Mouse (Mus musculus): ENCODE data around the gene Htra2.

The Htra2 gene

DNA sequence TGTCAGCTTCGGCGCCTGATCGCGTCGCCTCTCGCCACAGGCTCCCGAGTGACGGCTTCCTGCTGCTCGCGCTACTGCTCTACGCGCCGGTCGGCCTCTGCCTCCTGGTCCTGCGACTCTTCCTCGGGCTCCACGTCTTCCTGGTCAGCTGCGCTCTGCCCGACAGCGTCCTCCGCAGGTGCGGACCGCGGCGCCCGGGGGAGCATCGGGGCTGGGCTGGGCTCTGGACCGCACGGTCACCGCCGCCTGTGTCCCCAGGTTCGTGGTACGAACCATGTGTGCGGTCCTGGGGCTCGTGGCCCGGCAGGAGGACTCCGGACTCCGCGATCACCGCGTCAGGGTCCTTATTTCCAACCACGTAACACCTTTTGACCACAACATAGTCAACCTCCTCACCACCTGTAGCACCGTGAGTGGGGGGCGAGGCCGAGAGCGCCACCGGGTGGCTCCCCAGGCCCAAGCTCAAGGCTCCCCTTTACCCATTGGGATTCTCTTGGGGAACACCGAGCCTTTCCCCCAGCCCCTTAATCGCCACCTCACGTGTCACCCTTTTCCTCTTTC, at the start of gene Htra2:
TSS of gene Htra2 (minus strand) at position 403 of the 561 bp plus-strand sequence.
- in situ Hi-C loops (cut with MseI, MboI) = no loop called here

DNA sequence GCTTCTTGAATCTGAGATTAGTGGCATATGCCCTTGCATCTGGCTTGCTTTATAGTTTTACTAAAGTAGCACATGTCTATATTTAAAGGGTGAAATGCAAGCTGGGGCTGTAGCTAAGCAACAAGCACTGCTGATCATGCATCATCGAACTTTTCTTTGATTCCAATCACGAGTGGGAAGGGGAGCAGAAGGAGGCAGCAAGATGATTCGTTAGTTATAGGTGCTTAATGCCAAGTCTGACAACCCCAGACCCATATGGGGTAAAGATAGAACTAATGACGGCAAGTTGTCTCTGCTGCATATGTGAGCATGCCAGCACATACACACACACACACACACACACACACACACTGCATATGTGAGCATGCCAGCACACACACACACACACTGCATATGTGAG, 49.1 kb upstream of the Htra2 start:
- in situ Hi-C loops (cut with MseI, MboI) = no loop called here

DNA sequence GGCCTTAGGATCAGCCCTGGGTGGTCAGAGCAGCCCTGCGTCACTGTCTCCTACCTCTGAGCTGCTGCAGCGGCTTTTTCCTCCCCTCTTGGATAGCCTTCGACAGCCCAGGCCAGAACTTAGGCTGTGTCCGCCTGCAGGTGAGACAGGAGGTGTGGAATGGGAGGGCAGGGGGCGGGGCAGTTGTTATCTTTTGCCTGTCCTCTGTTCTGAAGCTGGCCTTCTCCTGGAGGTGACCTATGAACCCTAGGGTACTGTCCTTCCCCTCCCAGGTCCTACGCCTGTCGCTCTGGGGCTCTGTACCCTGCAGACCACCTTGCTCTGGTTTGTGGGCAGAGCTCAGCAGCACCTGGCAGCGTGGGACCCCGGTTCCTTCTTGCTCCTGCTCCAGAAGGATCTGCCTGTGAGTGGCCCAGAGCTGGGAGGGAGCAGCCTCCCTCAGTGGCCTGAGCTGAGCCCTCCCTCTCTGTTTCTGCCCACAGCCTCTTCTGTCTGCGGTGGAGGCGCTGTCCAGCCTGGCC, 48.1 kb upstream of the Htra2 start:
- in situ Hi-C loops (cut with MseI, MboI) = no loop called here

DNA sequence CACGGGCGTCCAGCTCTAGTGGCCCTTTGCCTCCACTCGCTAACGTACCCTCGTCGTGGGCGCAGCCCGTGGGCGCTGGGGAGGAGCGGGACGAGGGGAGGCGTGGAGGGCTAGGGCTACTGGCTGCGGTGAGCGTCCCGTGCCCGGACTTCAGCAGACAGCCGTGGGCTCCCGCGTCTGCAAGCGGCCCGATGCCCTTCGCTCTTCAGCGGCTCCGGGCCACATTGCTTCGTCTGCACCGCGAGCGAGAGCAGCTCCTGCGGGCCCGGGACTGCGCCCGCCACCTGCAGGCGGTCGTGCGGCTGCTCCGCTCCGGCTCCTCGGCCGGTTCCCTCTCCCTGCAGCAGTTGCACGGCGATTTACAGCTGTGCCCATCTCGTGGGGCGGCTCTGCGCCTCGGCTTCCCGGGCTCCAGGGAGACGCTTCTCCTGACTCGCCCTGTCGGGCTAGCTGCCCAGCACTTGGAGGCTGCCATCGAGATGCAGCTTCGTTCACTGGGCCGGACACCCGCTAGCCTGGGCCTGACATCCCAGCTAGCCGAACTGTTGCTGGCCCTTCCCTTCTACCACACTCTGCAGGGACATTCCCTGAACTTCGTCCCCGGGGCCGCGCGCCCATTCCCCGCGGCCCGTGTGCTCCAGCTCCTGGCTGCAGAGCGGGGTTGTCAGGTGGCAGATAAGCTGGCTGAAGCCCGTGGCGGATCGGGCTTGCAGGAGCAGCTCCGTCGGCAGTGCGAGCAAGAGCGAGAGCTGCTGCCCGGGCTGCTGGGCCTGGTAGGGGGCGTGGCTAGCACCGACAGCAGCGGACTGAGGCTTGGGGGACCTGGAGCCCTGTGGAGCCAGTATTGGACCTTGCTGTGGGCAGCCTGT, 46.8 kb upstream of the Htra2 start:
- in situ Hi-C loops (cut with MseI, MboI) = no loop called here

DNA sequence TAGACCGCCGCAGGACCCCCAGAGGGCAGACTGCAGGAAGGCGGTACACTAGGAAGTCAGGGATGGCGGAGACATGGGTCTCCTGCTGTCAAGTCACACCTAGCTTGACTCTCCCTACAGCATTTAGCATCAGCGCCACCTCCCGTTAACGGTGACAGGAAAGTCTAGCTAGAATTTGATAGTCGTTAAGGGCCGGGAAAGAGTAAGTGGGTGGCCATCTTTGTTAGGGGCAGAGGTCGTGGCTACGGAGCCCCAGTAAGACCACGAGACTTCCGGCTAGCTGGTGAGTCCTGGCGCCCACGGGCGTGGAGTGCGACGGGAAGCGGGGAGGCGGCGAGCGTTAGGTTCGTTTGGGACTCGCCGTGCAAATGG, 46.2 kb upstream of the Htra2 start, which contains the start of the genes Ccdc142 and Gm42688:
TSS of gene Ccdc142 (plus strand) at position 286 of the 372 bp plus-strand sequence.
TSS of gene Gm42688 (plus strand) at position 302 of the 372 bp plus-strand sequence.
- in situ Hi-C loops (cut with MseI, MboI) = no loop called here

DNA sequence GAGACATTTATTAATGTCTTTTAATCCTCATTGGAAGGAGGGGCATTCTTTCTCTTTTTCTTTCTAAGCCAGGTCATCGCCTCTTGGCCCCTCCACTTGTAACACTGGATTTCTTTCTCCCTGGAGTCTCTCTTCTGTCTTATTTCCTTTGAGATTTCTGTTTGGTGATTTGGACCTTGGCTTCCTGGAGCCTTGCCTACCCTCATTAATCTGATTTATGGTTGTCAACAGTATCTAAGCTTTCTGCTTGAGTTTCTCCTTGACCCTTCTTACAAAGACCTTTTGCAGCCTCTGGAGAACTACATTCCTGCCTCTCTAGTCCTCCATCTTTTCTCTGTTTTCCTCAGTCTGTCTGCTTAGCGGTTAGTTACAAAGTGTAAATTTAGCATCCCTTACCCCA, 43.3 kb upstream of the Htra2 start:
- in situ Hi-C loops (cut with MseI, MboI) = loop anchor here (5.0 to 25.0 kb wide), 2 partner anchors 101 to 111 kb away; no protein-coding TSS in a partner anchor

DNA sequence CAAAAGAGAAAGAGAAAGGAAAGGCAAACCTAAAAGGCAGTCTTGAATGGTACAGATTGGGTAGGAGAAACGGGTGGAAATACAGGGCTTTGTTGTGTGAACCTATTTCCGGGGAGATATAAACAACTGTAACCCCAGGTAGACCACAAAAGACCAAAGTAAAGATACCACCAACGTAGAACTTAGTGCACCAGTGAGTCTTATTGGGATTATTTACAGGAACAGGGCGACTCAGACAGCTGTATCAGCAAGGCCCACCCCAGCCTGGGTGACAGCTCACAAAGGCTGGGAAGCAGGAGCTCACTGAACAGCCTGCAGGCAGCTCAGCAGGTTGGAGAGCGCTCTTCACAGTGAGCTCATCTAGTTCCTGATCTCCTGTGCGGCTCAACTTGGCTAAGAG, 40.9 kb upstream of the Htra2 start:
- in situ Hi-C loops (cut with MseI, MboI) = loop anchor here (5.0 to 25.0 kb wide), 2 partner anchors 99 to 109 kb away; no protein-coding TSS in a partner anchor

DNA sequence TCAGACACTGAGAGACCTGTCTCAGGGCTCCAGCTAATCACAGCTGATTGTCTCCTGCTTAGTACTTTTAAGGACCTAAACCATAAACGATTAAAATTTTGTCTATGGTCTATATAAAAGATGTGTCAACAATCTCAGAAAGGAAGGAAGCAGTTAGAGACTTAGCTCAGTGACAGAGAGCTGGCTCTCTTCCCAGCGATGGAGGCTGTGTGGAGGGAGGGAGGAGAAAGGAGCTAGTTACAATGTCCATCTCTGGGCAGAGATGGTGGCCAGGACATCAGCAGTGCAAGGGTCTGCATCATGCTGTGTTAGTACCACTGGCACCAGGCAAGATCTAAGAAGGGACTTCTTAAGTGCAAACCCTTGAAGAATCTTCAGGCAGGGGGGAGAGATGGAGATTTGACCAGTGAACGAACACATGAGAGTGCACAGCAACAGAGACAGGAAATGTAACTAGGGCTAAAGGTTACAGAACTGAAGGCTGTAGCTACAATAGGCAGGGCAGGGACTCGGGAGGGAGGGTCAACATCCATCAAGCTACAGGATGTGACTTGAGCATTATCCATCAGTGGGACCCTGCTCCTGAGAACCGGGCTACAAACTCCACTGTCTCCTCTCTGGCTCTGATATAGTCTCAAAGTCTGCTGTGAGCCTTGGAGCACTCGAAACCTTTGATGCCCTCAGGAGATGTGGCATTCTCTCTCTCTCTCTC, 37.5 kb upstream of the Htra2 start:
- in situ Hi-C loops (cut with MseI, MboI) = loop anchor here in 1 of 2 experiments (25.0 kb wide), 1 partner anchor 105 kb away; no protein-coding TSS in a partner anchor

DNA sequence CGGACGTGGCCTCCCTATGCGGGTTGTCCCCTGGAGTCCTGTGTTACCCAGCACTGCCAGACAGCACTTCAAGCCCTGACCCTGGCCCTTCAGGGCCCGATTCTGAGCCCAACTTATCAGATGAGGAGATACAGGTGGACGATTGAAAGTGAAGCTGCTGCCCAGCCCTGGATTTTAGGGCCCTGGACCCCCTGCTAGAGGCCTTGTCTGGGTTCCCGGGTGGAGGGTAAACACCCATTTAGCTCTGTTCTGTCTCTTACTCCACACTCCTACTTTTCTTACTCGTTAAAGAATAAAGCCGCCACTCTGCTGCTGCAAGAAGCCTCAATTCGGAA, 32.8 kb upstream of the Htra2 start:
- in situ Hi-C loops (cut with MseI, MboI) = loop anchor here in 1 of 2 experiments (25.0 kb wide), 1 partner anchor 101 kb away; no protein-coding TSS in a partner anchor

DNA sequence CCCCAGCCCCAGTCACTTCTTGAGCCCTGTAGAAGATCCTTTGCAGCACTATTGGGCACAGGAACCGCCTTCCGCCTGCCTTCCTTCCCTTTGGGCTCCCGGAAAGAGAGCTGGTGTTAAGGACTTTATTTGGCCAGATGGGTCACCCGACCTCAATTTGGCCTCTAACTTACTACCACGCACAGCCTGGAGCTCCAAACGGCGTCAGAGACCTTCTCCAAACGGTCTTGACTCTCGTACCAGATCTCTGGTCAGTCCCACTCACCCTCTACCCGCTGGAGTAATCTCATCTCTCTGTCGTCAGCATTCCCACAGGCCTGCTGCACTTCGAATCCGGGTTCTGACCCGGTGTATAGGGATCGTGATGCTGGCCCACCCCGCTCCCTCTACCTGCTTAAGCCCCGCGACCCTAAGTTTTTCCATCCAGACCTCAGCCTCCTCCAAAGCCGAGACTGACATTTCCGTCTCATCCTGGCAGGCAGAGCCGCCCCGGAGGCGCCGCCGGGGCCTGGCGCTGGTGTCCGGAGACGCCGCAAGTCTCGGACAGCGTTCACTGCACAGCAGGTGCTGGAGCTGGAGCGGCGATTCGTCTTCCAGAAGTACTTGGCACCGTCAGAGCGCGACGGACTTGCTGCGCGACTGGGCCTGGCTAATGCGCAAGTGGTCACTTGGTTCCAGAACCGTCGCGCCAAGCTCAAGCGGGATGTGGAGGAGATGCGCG, 32.3 kb upstream of the Htra2 start:
- in situ Hi-C loops (cut with MseI, MboI) = loop anchor here in 1 of 2 experiments (25.0 kb wide), 1 partner anchor 100 kb away; no protein-coding TSS in a partner anchor

DNA sequence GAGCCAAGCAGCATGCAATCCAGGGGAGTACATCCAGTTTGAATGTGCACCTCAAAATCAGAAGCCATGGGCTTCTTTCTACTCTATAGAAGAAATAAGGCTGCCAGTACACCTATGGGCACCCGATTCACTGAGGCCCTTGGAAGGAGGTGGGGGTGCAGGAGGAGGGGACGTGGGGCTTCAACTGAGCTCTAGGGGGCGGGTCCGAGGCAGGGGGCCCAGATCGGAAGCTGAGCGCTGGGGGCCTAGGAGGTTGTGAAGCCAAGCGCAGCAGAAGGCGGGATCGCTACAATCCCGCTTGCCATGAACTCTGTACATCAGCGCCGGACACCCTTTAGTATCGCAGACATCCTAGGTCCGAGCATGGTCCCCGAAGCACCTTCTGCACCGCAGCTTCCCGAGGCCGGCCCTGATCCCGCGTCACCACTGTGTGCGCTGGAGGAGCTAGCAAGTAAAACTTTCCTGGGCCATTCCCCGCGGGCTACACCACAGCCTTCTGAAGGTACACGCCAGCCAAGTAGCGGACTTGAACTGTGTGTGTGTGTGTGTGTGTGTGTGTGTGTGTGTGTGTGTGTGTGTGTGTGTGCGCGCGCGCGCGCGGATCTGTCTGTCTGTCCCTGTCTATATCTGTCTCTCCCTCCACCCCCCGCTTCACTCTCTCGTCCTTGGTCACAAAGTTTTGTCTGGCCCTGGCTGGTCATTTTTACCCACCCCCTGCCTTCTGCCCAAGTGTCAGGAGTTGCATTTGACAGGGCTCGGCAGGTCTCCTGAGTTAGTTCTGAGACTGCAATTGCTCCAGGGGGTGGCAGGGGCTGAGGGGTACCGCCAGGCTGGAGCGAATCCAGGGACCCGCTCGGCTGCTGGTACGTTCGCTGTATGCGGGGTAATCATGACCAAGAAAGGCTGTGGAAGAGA, 31.3 kb upstream of the Htra2 start, which contains the start of gene Lbx2:
TSS of gene Lbx2 (plus strand) at position 247 of the 915 bp plus-strand sequence.
- in situ Hi-C loops (cut with MseI, MboI) = loop anchor here in 1 of 2 experiments (25.0 kb wide), 1 partner anchor 99 kb away; no protein-coding TSS in a partner anchor

DNA sequence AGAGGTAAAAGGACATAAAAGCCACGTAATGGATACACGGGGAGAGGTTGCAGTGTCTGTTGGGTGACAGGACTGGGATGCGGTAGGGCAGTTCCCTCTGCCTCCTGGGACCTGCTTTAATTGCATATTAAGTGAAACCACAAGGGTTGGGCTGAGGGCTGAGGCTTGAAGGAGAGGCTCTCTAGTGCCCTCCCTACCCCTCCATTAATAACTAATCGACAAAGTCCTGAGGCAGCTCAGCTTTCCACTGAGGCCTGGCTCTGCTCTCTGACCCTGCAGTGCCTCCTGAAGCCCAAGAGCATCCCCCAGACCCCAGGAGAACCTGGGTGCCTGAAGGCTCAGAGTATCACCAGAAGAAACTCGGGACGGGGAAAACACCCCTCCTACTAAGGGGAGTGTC, 29.4 kb upstream of the Htra2 start:
- in situ Hi-C loops (cut with MseI, MboI) = loop anchor here in 1 of 2 experiments (25.0 kb wide), 1 partner anchor 97 kb away; no protein-coding TSS in a partner anchor

DNA sequence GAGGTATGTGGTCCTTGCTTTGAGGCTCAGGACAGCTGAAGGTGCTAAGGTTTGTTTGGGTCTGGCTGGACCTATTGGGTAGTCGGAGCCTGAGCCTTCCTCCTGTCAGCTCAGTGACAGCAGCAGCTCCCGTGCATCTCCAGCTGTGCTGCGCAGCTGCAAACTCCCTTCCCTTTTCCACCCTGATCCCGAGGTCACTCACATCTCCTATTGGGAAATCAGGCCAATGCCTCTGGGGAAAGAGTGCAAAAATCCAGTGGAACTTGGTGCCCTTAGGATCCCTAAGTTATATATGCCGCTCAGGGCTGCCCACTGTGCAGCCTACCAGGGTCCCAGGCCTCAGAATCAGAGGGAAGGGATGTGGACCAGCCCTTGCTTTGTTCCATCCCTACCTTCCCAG, 28.4 kb upstream of the Htra2 start:
- in situ Hi-C loops (cut with MseI, MboI) = loop anchor here in 1 of 2 experiments (25.0 kb wide), 1 partner anchor 96 kb away; no protein-coding TSS in a partner anchor

DNA sequence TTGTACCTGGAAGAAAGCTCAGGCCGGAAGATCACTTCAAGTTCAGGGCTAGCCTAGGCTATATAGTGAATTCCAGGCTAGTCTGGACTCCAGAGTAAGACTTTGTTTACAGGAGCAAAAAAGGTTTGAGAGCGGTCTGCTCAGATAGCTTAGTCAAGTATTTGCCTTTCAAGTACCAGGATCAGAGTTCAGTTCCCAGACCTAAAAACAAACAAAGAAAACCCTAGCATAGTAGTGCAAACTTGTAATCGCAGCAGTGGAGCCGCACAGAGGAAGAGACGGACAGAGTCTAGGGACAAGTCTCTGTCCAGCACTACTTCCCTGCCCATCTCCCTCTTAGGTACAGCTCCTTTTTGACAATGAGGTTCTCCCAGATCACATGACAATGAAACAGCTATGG, 25.1 kb upstream of the Htra2 start:
- in situ Hi-C loops (cut with MseI, MboI) = loop anchor here in 1 of 2 experiments (25.0 kb wide), 1 partner anchor 93 kb away; no protein-coding TSS in a partner anchor

DNA sequence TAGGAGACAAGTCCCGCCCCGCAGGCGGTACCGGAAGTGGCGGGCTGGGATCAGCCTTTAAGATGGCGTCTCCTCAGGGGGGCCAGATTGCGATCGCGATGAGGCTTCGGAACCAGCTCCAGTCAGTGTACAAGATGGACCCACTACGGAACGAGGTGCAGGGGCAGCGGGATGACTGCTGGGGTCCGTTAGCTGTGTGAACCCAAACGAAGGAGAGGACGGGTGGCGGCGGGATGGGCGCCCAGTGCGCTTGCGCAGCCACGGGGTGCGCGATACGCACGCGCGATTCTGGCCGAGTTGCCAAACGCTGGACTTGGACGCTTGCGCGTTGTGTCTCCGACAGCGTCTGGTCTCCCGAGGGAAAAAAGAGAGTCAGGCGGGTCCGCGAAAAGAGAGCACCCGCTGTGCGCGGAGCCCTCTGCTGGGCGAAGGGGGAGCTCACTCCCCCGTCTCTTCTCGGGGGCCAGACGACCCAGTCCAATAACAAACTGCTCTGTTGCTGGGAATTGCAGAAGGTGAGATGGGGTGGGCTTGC, 23.3 kb upstream of the Htra2 start:
- in situ Hi-C loops (cut with MseI, MboI) = loop anchor here in 1 of 2 experiments (25.0 kb wide), 1 partner anchor 91 kb away; no protein-coding TSS in a partner anchor

DNA sequence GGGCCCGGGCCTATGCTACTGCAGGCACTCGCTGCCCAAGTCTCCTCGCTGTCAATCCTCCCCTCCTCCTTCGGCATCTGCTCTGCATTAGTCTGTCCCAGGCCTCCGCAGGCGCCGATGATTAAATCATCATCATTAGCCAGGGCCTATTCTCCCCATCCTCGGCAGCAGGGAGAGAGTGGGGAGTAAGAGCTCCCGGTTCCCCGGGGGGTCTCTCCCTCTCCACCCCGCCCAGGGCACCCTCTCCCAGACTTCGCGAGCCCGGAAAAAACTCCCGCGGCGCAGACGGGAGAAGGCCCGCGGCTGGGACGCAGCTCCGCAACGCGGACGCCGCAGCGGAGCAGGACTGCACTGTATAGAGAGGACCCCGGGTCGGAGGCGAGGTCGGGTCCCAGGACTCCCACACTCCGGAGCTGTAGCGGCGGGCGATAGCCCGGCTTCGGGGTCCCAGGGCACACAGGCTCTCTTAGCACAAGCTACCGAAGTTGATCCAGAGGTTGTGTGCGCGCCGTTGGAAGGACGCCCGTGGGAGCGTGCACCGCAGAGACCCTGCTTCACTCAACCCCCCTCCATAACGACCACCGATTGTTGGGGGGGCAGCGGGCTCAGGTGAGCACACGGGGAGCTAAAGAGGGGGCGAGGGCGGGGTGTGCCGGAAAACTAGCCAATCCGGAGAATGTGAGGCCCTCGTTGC, 22.7 kb upstream of the Htra2 start, which contains the start of gene Pcgf1:
TSS of gene Pcgf1 (plus strand) at position 240 of the 694 bp plus-strand sequence.
- in situ Hi-C loops (cut with MseI, MboI) = loop anchor here in 1 of 2 experiments (25.0 kb wide), 1 partner anchor 90 kb away; no protein-coding TSS in a partner anchor

DNA sequence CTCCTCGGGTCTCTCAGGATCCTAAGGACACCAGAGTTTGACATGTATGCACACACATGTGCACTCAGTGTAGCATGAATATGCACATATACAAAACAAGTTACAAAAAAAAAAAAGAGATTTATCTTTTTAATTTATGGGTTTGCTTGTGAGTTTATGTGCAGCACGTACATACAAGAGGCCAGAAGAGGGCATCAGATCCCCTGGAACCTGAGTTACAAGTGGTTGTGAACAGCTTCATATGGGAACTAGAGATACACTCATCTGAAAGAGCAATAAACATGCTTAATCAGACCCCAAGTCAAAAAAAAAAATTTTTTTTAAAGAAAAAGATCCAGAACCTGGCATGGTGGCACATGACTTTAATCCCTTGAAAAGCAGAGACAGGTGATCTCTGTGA, 19.9 kb upstream of the Htra2 start:
- in situ Hi-C loops (cut with MseI, MboI) = loop anchor here in 1 of 2 experiments (25.0 kb wide), 1 partner anchor 88 kb away; no protein-coding TSS in a partner anchor

DNA sequence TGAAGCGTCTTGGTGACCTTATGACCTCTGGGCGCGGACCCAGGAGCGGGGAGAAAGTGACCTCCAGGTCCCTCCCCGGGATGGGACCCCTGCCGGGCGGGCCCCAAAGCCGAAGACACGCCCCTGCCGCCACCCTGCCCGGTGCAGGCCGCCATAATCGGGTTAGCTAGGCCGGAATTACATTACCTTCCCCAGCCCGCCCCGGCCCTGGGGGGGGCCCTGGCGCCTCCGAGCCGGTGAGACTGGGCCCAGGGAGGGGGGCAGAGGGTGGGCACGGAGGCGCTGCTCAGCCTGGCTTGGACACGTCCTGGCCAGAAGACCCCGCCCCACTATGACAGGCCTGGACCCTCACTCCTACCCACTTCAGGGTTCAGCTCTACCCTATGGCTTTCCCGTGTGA, 16.1 kb upstream of the Htra2 start:
- in situ Hi-C loops (cut with MseI, MboI) = no loop called here
